Mouse (Mus musculus) ES-E14 (cell line): Measurements from ENCODE around the gene Aldh1b1.

Experiments
- CHD2 ChIP-seq: IDR thresholded peaks from 2 replicates; pipeline ENCODE4 v1.6.1; 2014; ENCODE audit warnings: mild to moderate bottlenecking, low read depth, low read length, inconsistent platforms
- MAFK ChIP-seq: IDR thresholded peaks from 2 replicates; pipeline ENCODE4 v1.6.1; 2014; ENCODE audit warnings: mild to moderate bottlenecking, low read depth, low read length, inconsistent platforms; ENCODE audit not compliant: insufficient read depth
- ZNF384 ChIP-seq: IDR thresholded peaks from 2 replicates; pipeline ENCODE4 v1.6.1; 2012; ENCODE audit warnings: low read depth, low read length, inconsistent platforms

DNA sequence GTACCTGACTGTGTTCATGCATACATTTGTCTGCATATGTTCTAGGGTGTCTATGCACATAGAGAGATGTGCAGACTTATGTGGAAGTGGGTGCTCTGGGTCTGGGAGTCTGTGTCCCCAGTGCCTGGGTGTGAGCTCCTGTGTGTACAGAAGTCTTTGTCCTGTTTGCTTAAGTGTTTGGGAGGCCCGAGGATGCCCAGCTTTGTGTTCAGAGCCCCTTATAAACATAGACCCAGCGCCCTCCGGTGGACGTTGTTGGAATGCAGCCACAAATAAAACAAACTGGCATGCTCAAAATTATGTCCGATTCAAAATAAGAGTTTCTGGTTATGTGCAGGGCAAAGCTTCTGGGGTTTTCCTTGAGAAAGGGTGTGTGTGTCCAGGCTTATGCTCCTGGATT lies 27.2 kb upstream of the Aldh1b1 start:
- TF ChIP-seq MAFK = no peak
- TF ChIP-seq ZNF384 = no peak
- TF ChIP-seq CHD2 = no peak
